Mouse (Mus musculus) T-helper 1 cell (primary cell): ENCODE results near the gene Babam1.

ENCODE experiments used
- in situ Hi-C: fragments of 300-600 bp; cut with MboI, MseI; formaldehyde crosslinking; loops from one replicate; pipeline ENCODE4 v1.15.1; 2025; ENCODE audit warnings: high pct_unique_total_duplicates

Gene Babam1

DNA sequence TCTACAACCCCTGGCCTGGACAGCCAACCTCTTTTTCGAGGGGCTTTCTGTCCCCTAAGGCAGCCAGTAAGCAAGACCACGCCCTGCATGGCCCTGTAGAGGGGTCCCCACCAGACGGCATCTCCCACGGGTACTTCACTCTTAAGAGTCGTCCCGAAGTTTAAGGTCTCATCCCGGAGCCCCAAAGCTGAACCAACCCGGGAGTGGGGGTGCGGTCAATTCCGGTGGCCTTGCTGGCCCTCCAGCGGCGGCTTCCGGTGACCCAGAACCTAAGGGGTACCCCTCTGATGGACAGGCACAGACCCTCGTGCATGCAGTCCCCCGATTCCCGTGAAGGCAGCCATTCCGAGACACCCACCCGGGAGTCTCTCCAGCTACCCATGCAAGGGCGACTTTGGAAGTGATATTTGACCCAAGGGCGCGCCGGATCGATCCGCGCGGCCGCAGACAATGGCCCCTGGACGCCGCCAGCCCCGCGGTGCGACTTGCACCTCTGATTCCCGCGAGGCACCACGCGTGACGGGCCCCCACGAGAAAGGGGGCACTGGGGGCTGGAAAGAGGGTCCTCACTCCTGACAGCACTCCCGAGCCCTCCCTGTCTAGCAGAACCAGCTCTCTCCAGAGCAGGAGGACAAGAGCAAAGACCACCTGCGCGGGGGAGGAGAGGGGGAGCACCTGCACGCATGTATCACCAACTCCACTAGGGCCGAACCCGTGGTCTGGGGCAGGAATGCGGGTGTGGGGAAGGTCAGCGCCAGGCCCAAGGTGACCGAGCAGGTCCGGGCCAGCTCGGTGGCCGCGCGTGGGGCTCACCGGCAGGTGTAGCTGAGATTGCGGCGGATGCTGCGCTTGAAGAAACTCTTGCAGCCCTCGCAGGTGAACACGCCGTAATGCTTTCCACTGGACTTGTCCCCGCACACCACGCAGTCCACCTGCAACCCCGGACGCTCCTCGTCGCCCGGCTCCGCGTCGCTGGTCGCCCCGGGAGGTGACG is 16.2 kb upstream of the Babam1 start:
- in situ Hi-C loops, result no loop called here

- in situ Hi-C loops, result no loop called here
Observed at GRCm38 (mm10) chr8:71381421-71381970, 15.2 kb upstream of the Babam1 start, which contains the start of gene Nr2f6. Gene Nr2f6, minus strand, starts transcription at chr8:71381960.

GRCm38 (mm10) chr8:71381971-71382961 is 14.4 kb upstream of the Babam1 start:
- in situ Hi-C loops, result no loop called here

DNA sequence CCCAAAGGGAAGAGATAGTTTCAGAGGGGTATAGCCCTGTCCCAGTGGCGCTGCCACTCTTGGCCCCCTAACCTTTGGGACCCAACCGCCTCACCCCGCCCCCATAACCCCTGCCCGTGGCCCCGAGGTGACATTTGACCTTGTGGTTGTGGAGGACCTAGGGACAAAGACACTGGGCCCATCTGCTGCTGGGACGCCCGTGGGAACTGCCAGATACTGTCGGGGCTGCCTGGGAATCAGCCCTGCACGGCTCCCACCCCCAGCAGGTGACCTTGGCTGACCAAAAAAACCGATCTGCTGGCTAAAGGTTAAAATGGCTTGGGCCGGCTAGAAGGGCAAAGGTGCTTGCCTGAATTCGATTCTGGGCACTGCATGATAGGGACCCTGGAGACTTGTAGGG is 13.3 kb upstream of the Babam1 start:
- in situ Hi-C loops, result no loop called here

DNA sequence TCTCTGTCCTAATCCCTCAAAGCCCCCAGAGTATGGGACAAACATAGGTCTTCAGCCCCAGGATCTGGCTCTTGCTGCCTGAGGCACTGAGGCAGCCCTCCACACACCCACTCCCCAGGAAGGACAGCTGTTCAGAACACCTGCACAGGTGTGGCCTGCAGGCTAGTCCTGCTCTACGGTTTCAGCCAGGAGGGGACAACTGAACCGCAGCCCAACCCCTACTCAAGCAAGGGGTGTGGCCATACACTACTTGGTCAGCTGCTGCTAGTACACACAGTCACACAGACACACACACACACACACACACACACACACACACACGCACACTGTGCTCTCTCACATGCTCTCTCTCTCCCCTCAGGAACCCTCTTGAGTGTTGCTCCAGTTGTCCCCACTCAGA is 12.8 kb upstream of the Babam1 start:
- in situ Hi-C loops, result no loop called here

DNA sequence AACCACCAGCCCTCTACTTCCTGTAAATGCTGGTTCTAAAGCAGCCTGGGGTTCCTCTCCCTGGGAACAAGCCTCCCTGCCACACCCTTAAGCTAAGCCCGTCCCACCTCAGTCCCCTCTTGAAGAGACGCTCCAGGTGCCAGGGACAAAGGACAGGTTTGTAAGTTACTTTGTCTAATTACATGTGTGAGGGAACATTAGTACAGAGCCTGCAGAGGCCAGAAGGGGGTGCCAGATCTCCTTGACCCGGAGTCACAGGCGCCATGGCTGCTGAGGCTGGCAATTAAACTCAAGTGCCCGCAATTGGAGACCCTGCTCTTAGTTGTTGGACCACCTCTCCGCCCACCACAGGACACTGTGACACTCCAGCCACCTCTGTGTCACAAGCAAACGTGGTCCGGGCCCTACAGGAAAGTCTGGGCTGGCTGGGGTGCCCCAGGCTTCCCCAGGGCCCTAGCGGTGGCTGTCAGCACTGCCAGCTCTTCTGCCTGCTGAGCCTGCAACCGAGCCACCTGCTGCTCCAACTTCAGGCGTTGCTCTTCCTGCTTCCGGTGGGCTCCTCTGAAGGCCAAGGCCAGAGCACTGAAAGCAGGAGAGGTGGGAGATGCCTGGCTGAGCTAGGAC is 11.3 kb upstream of the Babam1 start:
- in situ Hi-C loops, result no loop called here

DNA sequence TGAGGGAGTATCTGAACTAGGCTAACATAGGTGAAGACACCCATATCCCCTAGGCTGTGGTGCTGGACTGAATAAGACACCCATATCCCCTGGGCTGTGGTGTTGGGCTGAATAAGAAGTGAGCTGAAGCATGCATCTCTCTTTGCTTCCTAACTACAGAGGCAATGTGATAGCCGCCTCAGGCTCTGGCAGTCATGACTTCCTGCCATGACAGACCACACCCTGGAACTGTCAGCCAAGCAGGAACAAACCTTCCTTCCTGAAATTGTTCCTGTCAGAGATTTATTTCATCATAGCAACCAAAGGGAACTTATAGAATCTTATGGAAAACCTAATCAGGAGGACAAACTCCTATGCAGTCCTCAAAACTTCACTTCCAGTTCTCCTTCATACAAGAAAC is 8.4 kb upstream of the Babam1 start:
- in situ Hi-C loops, result no loop called here

DNA sequence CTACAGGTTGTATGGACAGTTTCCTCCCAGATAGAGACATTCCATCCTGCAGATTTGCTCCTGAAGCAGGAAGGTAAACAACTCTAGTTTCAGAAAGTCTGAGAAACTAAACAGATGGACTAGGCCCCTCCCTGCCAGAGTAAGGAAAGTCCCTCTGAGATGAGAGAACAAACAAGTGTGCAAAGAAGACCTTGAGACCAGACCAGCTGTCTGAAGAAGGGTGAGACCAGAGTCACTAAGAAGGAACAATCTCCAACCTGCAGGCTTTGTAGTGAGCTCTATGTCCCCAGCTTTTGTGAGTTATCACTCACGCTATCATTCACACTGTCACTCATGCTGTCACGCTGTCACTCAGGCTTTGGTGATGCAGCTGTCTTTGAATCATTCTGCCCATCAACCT is 5.0 kb upstream of the Babam1 start:
- in situ Hi-C loops, result no loop called here

GRCm38 (mm10) chr8:71392391-71392790 is 4.3 kb upstream of the Babam1 start:
- in situ Hi-C loops, result no loop called here

GRCm38 (mm10) chr8:71392871-71393270 is 3.8 kb upstream of the Babam1 start:
- in situ Hi-C loops, result no loop called here

DNA sequence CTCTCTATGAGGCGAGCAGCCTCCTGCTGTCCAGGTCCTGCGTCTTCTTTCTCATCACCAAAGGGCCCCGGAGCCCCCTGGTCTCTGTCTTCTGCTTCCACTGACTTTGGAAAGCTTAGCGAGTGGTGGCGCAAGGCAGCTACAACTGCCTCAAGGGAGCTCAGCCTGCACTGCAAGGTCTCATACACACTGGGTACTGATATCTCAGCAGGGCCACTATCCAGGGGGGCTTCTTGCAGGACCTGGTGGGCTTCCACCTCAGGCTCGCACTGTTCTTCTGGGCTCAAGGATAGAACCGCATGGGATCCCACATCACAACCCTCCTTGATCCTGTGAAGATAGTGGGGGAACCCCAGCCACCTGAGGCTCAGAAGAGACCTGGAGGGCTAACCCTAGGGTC is 2.2 kb upstream of the Babam1 start:
- in situ Hi-C loops, result no loop called here

DNA sequence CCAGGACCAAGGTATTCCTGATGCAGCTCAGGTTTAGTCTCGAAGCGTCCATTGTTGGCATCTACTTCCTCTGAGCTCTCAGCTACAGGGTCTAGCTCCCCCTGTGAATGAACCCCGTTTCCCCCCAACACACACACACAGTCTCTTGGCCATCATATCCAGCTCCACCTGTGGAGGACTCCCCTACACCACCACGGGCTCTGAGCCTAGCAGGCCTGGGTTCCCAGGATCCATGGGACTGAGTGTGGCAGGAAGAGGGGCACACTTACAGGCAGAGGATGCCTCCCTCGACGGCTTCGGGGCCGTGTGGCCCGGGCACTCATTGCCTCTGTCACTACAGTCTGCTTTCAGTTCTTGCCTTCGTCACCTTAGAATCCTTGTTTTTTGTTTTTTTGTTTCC is 1.6 kb upstream of the Babam1 start:
- in situ Hi-C loops, result loop anchor here (5.0 kb wide), 1 partner anchor 858 kb away; the partner anchor contains the start of gene Ell

DNA sequence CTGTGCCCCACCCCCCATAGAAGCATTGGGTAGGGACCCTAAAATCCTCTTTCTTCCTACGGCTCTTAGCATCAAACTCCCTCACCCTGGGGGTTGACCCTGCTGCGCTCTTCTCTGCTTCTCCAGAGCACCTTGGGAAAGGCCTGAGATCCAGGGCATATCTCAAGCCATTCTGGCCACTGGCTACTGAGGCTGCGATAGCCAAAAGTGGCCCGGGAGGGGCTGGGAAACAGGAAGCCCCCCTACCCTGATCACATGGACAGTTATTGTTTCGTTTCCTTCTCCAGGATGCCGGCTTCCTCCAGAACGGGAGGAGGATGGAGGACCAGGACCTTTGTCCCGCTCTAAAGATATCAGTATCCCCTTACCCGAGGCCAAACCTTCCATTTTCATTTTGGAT is 1.0 kb upstream of the Babam1 start, which contains the start of gene Ushbp1:
Ushbp1 (minus strand) TSS at position 174 of the 400 bp plus-strand sequence.
- in situ Hi-C loops, result loop anchor here (5.0 kb wide), 1 partner anchor 858 kb away; the partner anchor contains the start of gene Ell

DNA sequence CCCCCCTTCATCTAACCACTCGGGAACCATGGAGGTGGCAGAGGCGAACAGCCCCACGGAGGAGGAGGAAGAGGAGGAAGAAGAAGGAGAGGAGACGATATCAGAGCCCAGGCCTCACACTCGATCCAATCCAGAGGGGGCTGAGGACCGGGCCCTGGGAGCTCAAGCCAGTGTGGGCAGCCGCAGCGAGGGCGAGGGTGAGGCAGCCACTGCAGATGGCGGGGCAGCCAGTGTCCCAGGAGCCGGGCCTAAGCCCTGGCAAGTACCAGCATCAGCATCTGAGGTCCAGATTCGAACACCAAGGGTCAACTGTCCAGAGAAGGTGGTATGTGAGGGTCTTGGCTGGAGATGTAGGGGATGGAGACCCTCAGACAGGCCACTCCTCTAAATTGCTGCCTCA is 1.0 kb downstream of the Babam1 start:
- in situ Hi-C loops, result loop anchor here (5.0 kb wide), 1 partner anchor 860 kb away; the partner anchor contains the start of gene Ell

DNA sequence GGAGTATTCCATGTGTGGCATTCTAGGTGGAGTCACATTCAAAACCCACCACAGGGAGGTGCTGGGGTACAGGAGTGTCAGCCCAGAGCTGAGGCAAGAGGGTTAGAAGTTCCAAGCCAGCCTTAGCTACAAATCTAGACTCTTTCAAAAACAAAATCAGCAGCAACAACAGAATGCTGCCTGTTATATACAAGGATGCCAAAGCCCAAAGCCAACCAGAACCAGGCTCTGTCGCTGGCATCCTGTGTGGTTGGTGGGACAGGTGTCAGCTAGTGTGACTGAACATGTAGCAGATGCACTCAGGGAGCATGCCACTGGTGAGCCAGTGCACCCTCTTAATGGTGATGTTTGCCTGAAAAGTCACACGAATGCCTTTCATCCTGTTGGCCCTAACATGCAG is 4.2 kb downstream of the Babam1 start:
- in situ Hi-C loops, result no loop called here

- in situ Hi-C loops, result no loop called here
Observed at GRCm38 (mm10) chr8:71401454-71401853, 4.8 kb downstream of the Babam1 start.

DNA sequence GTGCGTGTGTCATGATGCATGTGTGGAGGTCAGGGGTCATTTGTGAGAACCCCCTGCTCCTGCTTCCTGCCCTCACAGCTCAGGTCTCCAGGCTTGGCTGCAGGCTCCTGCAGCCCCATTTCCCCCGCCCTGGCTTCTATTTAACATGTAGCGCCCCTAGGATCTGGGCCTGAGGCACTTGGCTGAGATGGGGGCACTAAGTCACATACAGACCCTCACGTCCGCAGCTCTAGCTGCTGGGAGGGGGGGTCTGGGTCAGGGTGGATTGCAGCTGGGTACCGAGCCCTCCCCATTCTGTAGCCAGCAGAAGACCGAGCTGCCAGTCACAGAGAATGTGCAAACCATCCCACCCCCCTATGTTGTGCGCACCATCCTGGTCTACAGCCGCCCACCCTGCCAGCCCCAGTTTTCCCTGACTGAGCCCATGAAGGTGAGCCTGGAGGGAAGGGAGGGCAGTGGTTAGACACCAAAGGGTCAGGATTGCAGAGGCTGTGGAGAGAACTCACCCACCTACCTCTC is 5.8 kb downstream of the Babam1 start:
- in situ Hi-C loops, result no loop called here

GRCm38 (mm10) chr8:71403107-71403885 is 6.6 kb downstream of the Babam1 start:
- in situ Hi-C loops, result no loop called here

- in situ Hi-C loops, result no loop called here
Observed at GRCm38 (mm10) chr8:71404011-71404410, 7.3 kb downstream of the Babam1 start.

DNA sequence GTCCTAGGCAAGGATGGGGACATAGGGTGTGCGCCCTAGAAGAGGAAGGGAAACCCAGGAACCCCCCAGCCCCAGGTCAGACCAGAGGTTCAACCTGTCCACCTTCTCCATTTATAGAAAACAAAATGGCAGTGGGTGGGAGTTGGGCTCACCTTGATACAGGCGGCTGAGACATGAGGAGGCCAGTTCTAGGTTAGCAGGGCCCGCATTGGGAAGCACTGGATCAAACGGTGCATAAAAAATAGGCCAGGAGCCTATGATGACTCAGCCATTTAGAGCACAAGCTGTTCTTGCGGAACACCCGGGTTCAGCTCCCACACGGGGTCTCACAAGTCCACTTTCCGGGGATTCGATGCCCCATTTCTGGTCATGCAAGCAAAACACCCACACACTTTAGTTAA is 8.3 kb downstream of the Babam1 start:
- in situ Hi-C loops, result loop anchor here (5.0 kb wide), 1 partner anchor 33 kb away; the partner anchor contains the start of gene Ocel1
